Mouse (Mus musculus) olfactory bulb, adult 2 months (tissue): ENCODE data around the gene Specc1.

Experiments
- CTCF ChIP-seq: fragments of 200-500 bp; IDR thresholded peaks from 2 replicates; pipeline ENCODE4 v1.5.1; 2012; ENCODE audit warnings: low read depth, mild to moderate bottlenecking, low read length, moderate library complexity; ENCODE audit not compliant: insufficient read depth
- POLR2A ChIP-seq: fragments of 200-500 bp; IDR thresholded peaks from 2 replicates; pipeline ENCODE4 v1.6.1; 2012; ENCODE audit warnings: mild to moderate bottlenecking, low read depth, low read length, moderate library complexity; ENCODE audit not compliant: insufficient read depth

DNA sequence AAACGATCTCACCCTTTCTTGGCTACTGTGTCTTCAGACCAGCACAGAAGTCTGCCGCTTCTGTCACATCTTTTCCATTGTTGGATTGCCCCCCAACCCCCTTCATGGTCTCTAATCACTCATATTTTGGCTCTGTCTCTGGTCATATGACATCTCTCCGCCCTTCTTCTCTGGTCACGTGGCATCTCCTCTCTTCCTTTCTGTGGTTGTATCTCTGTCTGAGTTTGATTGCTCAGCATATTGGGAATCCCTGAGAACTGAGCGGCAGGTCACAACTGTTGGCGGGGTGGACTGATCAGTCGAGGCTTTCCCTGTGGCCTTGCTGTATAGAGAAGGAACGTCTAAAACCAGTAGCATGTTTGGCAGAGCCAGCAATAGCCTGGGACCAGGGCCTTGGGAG lies 10.5 kb downstream of the Specc1 start:
- TF ChIP-seq POLR2A (no peak), CTCF (no peak)
